Mouse (Mus musculus) olfactory bulb, adult 2 months (tissue): ENCODE results near the gene Gm49384. TPM values are rescaled to one million over a fixed set of nuclear protein-coding genes. Genes with fewer than 3 reads are reported as not detected.
A peak's percentile ranks its signal among the peaks of the same experiment; 100 is the strongest.

Experiments
- H3K27ac ChIP-seq: fragments of 200-500 bp; 2 replicates; pipeline ENCODE4 v1.5.1; 2012; ENCODE audit warnings: low read depth, low read length; ENCODE audit not compliant: insufficient read depth
- H3K4me1 ChIP-seq: fragments of 200-500 bp; 2 replicates; pipeline ENCODE4 v1.6.1; 2012; ENCODE audit warnings: low read length; ENCODE audit not compliant: control insufficient read depth, insufficient read depth
- H3K4me3 ChIP-seq: fragments of 200-500 bp; 2 replicates; pipeline ENCODE4 v1.5.1; 2012; ENCODE audit warnings: mild to moderate bottlenecking, low read depth, low read length, moderate library complexity; ENCODE audit not compliant: insufficient read depth
- CTCF ChIP-seq: fragments of 200-500 bp; IDR thresholded peaks from 2 replicates; pipeline ENCODE4 v1.5.1; 2012; ENCODE audit warnings: low read depth, mild to moderate bottlenecking, low read length, moderate library complexity; ENCODE audit not compliant: insufficient read depth
- POLR2A ChIP-seq: fragments of 200-500 bp; IDR thresholded peaks from 2 replicates; pipeline ENCODE4 v1.6.1; 2012; ENCODE audit warnings: mild to moderate bottlenecking, low read depth, low read length, moderate library complexity; ENCODE audit not compliant: insufficient read depth
- WGBS: fragments of 180-500 bp; shearing (Covaris S2); methylation state at CpG from one replicate; pipeline ENCODE4 v1.1.7; 2018; 5-methylcytosine and 5-hydroxymethylcytosine counted together
- polyA plus RNA-seq: library from polyadenylated mRNA; stranded (reverse); fragments of >200 nt; gene quantifications from 2 replicates; pipeline ENCODE4 v1.2.4, GENCODE M21; 2012; ENCODE audit warnings: low replicate concordance; ENCODE audit not compliant: missing spikeins, insufficient read depth, insufficient read length

The Gm49384 gene
- polyA plus RNA-seq, result not detected in 2 replicates

DNA sequence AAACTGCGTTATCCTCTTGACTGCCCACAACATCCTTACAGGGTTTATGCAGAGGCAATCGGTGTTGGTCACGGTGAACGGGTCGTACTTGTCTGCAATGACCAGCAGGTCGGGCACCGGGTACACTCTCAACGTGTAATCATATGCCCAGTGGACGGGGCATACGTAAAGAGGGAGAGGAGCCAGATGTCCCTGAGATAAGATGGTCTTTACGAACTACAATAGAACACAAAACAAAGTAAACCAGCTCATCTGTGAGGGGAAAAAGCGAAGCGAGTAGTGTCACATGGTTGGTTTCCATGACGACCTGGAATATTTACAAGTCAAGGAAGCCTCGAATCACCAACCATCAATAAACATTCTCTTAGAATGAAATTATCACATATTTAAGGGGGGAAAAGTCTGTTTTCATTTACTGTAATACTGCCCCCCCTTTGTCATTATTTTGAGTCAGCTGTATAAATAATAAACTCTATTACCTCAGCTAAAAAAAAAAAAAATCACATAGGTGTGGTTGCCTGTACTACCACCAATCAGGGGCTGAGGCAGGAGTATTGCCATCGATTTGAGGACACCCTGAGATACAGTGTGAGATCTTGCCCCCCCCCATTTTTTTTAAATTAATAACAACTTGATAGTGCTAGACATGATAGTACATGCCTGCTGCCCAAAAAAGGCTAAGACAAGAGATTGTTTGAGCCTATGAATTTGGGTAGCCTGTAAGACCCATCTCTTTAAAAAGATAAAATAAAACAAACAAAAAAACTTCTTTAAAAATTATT is at the start of gene Gm49384:
TSS of gene Gm49384 (minus strand) at position 216 of the 782 bp plus-strand sequence.
- Histone ChIP-seq H3K27ac (no peak within 1 kb of the TSS), H3K4me1 (peaks cover 2% of the 10 kb centered on the region; the same call in 1 of the 2 replicates), H3K4me3 (no peak within 1 kb of the TSS)
- TF ChIP-seq POLR2A, result no peak
- 63% methylated on average over 16 of the region's 16 CpGs for WGBS

GRCm38 (mm10) chr12:69253806-69254205 is 49.7 kb upstream of the Gm49384 start:
- 80% methylated on average over 1 of the region's 1 CpGs for WGBS
- H3K4me3 ChIP-seq, result no peak overlapping the region
- no peaks in the 10 kb centered on the region for H3K4me1 ChIP-seq
- H3K27ac ChIP-seq, result no peak overlapping the region
- TF ChIP-seq CTCF, result no peak
- TF ChIP-seq POLR2A, result no peak

DNA sequence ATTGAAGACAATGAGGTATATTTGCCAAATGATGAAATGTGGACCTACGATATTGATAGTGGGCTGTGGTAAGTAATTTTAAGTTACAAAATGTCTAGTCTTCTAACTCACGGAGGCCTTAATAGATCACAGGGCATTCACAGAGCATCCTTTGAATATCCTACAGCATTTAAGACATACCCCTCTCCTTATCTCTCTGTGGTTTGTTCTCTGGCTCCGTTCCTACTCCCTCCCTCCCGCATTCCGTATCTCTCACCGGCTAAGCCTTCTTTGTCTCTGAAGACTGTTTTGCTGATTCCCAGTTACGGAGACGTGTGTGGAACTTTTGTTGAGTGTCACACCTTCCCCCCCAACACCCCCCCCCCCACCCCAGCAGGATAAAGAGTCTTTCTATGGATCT is 46.7 kb upstream of the Gm49384 start:
- Histone ChIP-seq H3K27ac (no peak overlapping the region), H3K4me1 (no peaks in the 10 kb centered on the region), H3K4me3 (no peak overlapping the region)
- TF ChIP-seq POLR2A, result no peak
- TF ChIP-seq CTCF, result no peak
- WGBS, result 73% methylated on average over 8 of the region's 8 CpGs

GRCm38 (mm10) chr12:69249766-69250165 is 45.7 kb upstream of the Gm49384 start:
- 91% methylated on average over 4 of the region's 4 CpGs for WGBS
- no peaks in the 10 kb centered on the region for H3K4me1 ChIP-seq
- no peak overlapping the region for H3K4me3 ChIP-seq

DNA sequence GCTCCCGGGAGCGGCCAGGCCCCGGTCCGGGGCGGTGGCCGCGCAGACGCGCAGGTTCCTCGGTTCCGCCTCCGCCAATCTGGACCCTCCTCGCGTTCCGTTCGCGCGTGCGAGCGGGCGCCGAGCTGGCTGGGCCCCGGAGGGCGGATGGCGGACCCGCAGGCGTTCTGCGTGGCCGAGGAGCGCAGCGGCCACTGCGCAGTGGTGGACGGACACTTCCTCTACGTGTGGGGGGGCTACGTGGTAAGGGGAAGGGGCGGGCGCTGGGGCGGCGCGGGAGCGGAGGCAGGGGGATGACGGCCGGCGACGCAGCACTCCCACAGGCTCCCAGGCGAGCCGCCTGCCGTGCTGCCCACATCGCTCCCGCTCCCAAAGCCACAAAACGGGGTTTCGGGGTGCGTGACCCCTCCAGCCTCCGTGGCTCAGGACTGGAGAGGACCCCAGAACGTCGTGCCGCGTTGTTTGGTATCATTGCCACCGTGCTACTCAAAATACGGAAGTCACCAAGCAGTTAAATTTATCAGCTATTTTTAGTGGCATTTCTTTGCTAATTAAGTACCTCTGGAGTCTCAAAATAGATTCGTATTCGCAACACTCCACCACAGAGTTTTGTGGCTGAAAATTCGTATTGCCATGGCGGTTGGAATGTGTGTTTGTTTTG is 37.8 kb upstream of the Gm49384 start:
- peaks cover 4% of the 10 kb centered on the region; the same call in 1 of the 2 replicates for H3K4me1 ChIP-seq
- TF ChIP-seq CTCF, result no peak
- TF ChIP-seq POLR2A, result peak; percentile 92
- WGBS, result under 1% methylated on average over 64 of the region's 64 CpGs

More at GRCm38 (mm10) chr12:69249766-69250165, 45.7 kb upstream of the Gm49384 start:
- H3K27ac ChIP-seq, result no peak overlapping the region
- TF ChIP-seq POLR2A (no peak), CTCF (no peak)

DNA sequence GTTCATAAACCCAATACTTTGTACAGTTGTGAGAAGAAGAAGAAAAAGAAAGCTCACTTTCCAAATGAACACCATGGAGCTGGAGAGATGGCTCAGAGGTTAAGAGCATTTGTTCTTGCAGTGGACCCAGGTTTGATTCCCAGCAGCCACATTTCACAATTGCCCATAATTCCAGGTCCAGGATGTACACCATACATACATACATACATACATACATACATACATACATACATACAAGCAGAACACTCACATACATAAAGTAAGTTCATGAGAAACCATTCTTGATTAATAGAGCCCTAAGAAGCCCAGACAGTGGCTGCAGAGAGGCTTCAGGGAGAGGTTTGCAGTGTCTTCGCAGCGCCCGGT is 37.3 kb upstream of the Gm49384 start:
- Histone ChIP-seq H3K4me1 (peaks cover 4% of the 10 kb centered on the region; the same call in 1 of the 2 replicates), H3K4me3 (peak overlapping the region; percentile 78), H3K27ac (peak overlapping the region; percentile 45)
- WGBS, result 0% methylated on average over 3 of the region's 3 CpGs
- TF ChIP-seq CTCF, result no peak
- no peak for TF ChIP-seq POLR2A

More for the DNA sequence above, 37.8 kb upstream of the Gm49384 start:
- peak overlapping the region; percentile 78 for H3K4me3 ChIP-seq
- H3K27ac ChIP-seq, result peak overlapping the region; percentile 91

GRCm38 (mm10) chr12:69240876-69241275 is 36.8 kb upstream of the Gm49384 start, which contains the start of gene Klhdc1:
Gene Klhdc1 (plus strand): TSS chr12:69241176.
- H3K4me1 ChIP-seq, result peaks cover 4% of the 10 kb centered on the region; the same call in 1 of the 2 replicates
- 54% methylated on average over 6 of the region's 6 CpGs for WGBS
- peak within 1 kb of the TSS; percentile 78 for H3K4me3 ChIP-seq
- peak within 1 kb of the TSS; percentile 91 for H3K27ac ChIP-seq
- no peak for TF ChIP-seq POLR2A
- TF ChIP-seq CTCF, result no peak

GRCm38 (mm10) chr12:69238284-69238683 is 34.2 kb upstream of the Gm49384 start:
- peaks cover 3% of the 10 kb centered on the region; the same call in 1 of the 2 replicates for H3K4me1 ChIP-seq
- H3K4me3 ChIP-seq, result no peak overlapping the region
- no peak overlapping the region for H3K27ac ChIP-seq
- WGBS, result 47% methylated on average over 3 of the region's 3 CpGs
- TF ChIP-seq POLR2A (no peak), CTCF (no peak)

DNA sequence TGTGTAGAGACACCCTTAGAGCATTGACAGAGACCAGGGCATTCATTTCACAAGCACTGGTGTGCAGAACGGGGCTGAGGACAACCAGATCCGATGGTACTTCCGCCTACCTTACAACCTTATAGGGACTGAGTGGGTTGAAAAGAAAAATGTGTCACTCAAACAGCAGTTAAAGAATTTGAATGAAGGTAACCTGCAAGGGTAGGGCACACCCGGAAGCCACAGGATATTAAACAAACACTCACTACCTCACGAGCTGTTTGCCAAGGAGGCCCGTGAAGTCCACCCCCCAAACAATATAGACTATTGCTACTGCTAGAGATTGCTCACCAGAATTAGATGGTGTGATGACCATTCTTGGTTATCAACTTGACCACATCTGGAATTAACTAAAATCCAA is 31.7 kb upstream of the Gm49384 start:
- Histone ChIP-seq H3K27ac (no peak overlapping the region), H3K4me1 (peaks cover 3% of the 10 kb centered on the region; the same call in 1 of the 2 replicates), H3K4me3 (no peak overlapping the region)
- 93% methylated on average over 6 of the region's 6 CpGs for WGBS
- no peak for TF ChIP-seq POLR2A
- no peak for TF ChIP-seq CTCF
